Mouse (Mus musculus) myocyte (in vitro differentiated cells): ENCODE data around the gene Gm11733. TPM values are rescaled to one million over a fixed set of nuclear protein-coding genes. Genes with fewer than 3 reads are reported as not detected.

Experiments
- H3K27me3 ChIP-seq: one replicate; pipeline ENCODE4 v1.6.1; 2011; ENCODE audit not compliant: control insufficient read depth, insufficient read depth, insufficient read length
- H3K36me3 ChIP-seq: one replicate; pipeline ENCODE4 v1.6.1; 2011; ENCODE audit not compliant: control insufficient read depth, insufficient read depth
- H3K4me2 ChIP-seq: one replicate; pipeline ENCODE4 v1.6.1; 2011; ENCODE audit warnings: low read depth, control low read depth
- H3K4me3 ChIP-seq: one replicate; pipeline ENCODE4 v1.5.1; 2011; ENCODE audit warnings: mild to moderate bottlenecking, control low read depth, moderate library complexity
- H3K79me2 ChIP-seq: one replicate; pipeline ENCODE4 v1.6.1; 2011; ENCODE audit not compliant: control insufficient read depth, insufficient read depth
- H3ac ChIP-seq: one replicate; pipeline ENCODE4 v1.6.1; 2011; ENCODE audit not compliant: control insufficient read depth, insufficient read length
- CEBPB ChIP-seq: IDR thresholded peaks from 2 replicates; pipeline ENCODE4 v1.6.1; 2011; ENCODE audit warnings: mild to moderate bottlenecking, moderate library complexity; ENCODE audit not compliant: poor library complexity, insufficient read depth, severe bottlenecking
- E2F4 ChIP-seq: IDR thresholded peaks from one replicate; pipeline ENCODE4 v1.6.1; 2011; ENCODE audit warnings: mild to moderate bottlenecking, control low read depth, moderate library complexity; ENCODE audit not compliant: insufficient read depth
- MAX ChIP-seq: IDR thresholded peaks from one replicate; pipeline ENCODE4 v1.6.1; 2011; ENCODE audit warnings: low read depth, mild to moderate bottlenecking, control low read depth
- MYOD1 ChIP-seq, 3 experiments: IDR thresholded peaks; one replicate each; pipeline ENCODE4 v1.6.1; 2011; ENCODE audit warnings: control low read depth in 2 of 3, low read depth in 2 of 3, mild to moderate bottlenecking in 2 of 3, moderate library complexity in 1 of 3; ENCODE audit not compliant: insufficient read length in 2 of 3, control insufficient read depth in 1 of 3
- MYOG ChIP-seq, 3 experiments: IDR thresholded peaks; one replicate each; pipeline ENCODE4 v1.6.1; 2011; ENCODE audit warnings: control low read depth in 2 of 3, low read depth in 2 of 3, mild to moderate bottlenecking in 2 of 3; ENCODE audit not compliant: insufficient read length in 2 of 3, control insufficient read depth in 1 of 3, insufficient read depth in 1 of 3
- POLR2A ChIP-seq: IDR thresholded peaks from one replicate; pipeline ENCODE4 v1.6.1; 2011; ENCODE audit warnings: low read depth, mild to moderate bottlenecking, control low read depth, moderate library complexity; ENCODE audit not compliant: insufficient read length
- POLR2AphosphoS2 ChIP-seq: IDR thresholded peaks from one replicate; pipeline ENCODE4 v1.6.1; 2011; ENCODE audit warnings: low read depth, control low read depth; ENCODE audit not compliant: insufficient read length
- REST ChIP-seq: IDR thresholded peaks from one replicate; pipeline ENCODE4 v1.6.1; 2011; ENCODE audit warnings: mild to moderate bottlenecking, control low read depth, moderate library complexity; ENCODE audit not compliant: insufficient read depth, insufficient read length
- SRF ChIP-seq: IDR thresholded peaks from one replicate; pipeline ENCODE4 v1.6.1; 2011; ENCODE audit warnings: low read depth; ENCODE audit not compliant: control insufficient read depth, insufficient read length
- TCF12 ChIP-seq: IDR thresholded peaks from one replicate; pipeline ENCODE4 v1.6.1; 2011; ENCODE audit warnings: mild to moderate bottlenecking, control low read depth; ENCODE audit not compliant: poor library complexity, insufficient read depth, severe bottlenecking
- TCF3 ChIP-seq: IDR thresholded peaks from one replicate; pipeline ENCODE4 v1.6.1; 2011; ENCODE audit warnings: low read depth, control low read depth; ENCODE audit not compliant: insufficient read length
- USF1 ChIP-seq: IDR thresholded peaks from one replicate; pipeline ENCODE4 v1.6.1; 2011; ENCODE audit warnings: low read depth, mild to moderate bottlenecking, control low read depth, moderate library complexity
- polyA plus RNA-seq: library from polyadenylated mRNA; unstranded; fragments of >200 nt; fragmentation: generic; extraction: Trizol; gene quantifications from one replicate; pipeline ENCODE4 v1.2.1, GENCODE M21; 2012; ENCODE audit warnings: missing spikeins

Gene Gm11733
- polyA plus RNA-seq, 1 experiment = not detected

DNA sequence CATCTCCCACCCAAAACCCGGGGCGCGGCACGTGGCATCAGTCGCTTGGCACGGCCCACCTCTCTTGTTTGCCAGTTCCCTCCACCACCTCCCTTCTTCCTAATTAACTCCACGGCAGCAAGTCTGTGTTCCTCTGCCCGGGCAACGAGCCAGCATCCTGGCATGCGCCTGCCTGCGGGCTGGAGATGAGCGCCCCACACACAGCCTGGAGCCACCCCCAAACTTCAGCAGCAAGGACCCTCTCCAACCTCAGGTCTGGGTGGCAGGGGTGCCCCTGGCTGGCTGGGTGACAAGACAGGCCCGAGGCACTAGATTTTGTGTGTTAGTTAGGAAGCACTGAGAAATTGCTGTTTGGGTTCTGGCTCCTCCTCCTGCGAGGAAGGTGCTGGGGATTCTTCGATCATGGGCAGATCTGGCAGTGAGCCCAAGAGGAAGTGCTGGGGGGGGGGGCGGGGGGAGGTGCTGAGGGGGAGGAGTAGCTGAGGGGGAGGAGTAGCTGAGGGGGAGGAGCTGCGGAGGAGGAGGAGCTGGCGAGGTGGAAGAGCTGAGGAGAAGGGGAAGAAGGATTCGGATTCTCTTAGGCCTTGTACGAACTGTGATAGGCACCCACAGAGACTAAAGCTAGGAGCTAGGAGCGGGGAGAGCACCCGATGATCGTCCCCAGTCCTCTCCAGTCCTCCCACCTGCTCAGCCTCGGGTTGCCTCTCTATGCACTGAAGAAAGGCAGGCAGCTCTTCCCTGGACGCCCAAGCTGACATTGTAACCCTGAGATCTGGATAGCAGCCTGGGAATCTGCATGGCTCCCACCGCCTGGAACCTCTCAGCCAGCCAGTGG, 1.3 kb upstream of the Gm11733 start:
- TF ChIP-seq SRF (no peak), REST (no peak), TCF12 (no peak)
- H3K79me2 ChIP-seq = no peaks in the 10 kb centered on the region
- H3K4me3 ChIP-seq = no peak overlapping the region
- H3ac ChIP-seq = no peak overlapping the region
- peaks cover 21% of the 10 kb centered on the region for H3K27me3 ChIP-seq
- H3K4me2 ChIP-seq = peak overlapping the region; percentile 74
- no peaks in the 10 kb centered on the region for H3K36me3 ChIP-seq

DNA sequence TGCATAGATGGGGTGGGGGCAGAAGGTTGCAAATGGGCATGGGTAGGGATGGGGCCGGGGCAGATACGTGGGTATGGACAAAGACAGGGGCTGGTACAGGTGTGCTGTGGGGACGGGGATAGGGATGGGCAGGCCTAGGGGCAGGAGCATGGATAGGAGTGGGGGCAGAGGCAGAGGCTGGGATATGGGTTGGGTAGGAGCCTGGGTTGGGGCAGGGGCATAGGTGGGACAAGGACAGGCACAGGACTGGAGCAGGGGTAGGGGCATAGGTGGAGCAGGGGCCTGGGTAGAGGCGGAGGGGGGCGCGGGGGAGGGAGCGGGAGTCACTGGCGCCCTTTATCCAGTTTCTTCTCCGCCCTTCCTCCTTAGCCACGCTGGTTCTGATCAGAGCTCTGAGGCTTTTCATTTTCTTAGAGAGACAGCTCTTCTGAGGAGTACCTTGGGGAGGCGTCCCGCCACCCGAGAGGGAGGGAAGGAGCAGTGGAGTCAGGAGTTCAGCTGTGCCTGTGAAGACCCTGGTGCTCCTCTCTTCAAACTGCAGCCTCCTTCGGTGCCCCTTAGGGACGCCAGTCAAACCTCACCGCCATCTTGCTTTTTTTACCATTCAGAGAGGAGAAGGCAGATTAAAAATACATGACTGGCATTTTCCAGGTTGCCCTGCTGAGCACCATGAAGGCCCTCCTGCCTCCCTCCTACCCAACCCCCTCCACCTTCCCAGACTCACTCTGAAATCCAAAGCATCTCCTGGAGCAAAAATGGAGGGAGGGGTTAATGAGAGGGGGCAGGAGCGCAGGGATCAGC, 7.4 kb downstream of the Gm11733 start:
- H3K4me3 ChIP-seq = no peak overlapping the region
- H3K36me3 ChIP-seq = no peaks in the 10 kb centered on the region
- H3ac ChIP-seq = no peak overlapping the region
- TF ChIP-seq POLR2AphosphoS2 = no peak
- TF ChIP-seq TCF12 = no peak
- no peak for TF ChIP-seq MYOD1 (IDR thresholded peaks at IDR 0.05; ENCODE audit: control insufficient read depth in 1 of 3, insufficient read length in 2 of 3, low read depth in 2 of 3)
- TF ChIP-seq TCF3 = no peak
- no peak for TF ChIP-seq CEBPB
- no peak for TF ChIP-seq REST
- TF ChIP-seq SRF = no peak
- TF ChIP-seq MYOG (IDR thresholded peaks at IDR 0.05; ENCODE audit: control insufficient read depth in 1 of 3, insufficient read depth in 1 of 3, insufficient read length in 2 of 3, low read depth in 2 of 3) = no peak
- TF ChIP-seq E2F4 = no peak
- no peak for TF ChIP-seq POLR2A
- no peak for TF ChIP-seq MAX
- no peak for TF ChIP-seq USF1
- H3K79me2 ChIP-seq = no peaks in the 10 kb centered on the region
- H3K4me2 ChIP-seq = no peak overlapping the region
- peaks cover 32% of the 10 kb centered on the region for H3K27me3 ChIP-seq

GRCm38 (mm10) chr11:117492209-117492505, 8.0 kb downstream of the Gm11733 start:
- peaks cover 27% of the 10 kb centered on the region for H3K27me3 ChIP-seq
- H3K4me3 ChIP-seq = no peak overlapping the region
- H3K79me2 ChIP-seq = no peaks in the 10 kb centered on the region
- no peak overlapping the region for H3K4me2 ChIP-seq
- TF ChIP-seq USF1 (no peak), TCF3 (no peak), SRF (no peak), MYOD1 (IDR thresholded peaks at IDR 0.05; ENCODE audit: control insufficient read depth in 1 of 3, insufficient read length in 2 of 3, low read depth in 2 of 3) (no peak), E2F4 (no peak), MAX (no peak), MYOG (IDR thresholded peaks at IDR 0.05; ENCODE audit: control insufficient read depth in 1 of 3, insufficient read depth in 1 of 3, insufficient read length in 2 of 3, low read depth in 2 of 3) (no peak), TCF12 (no peak), POLR2AphosphoS2 (no peak), REST (no peak)
- no peaks in the 10 kb centered on the region for H3K36me3 ChIP-seq
- H3ac ChIP-seq = no peak overlapping the region

- H3K79me2 ChIP-seq = no peaks in the 10 kb centered on the region
- no peaks in the 10 kb centered on the region for H3K36me3 ChIP-seq
- H3ac ChIP-seq = no peak overlapping the region
- peaks cover 20% of the 10 kb centered on the region for H3K27me3 ChIP-seq
- H3K4me2 ChIP-seq = no peak overlapping the region
- H3K4me3 ChIP-seq = no peak overlapping the region
- no peak for TF ChIP-seq USF1
These were observed 12.6 kb downstream of the Gm11733 start for GRCm38 (mm10) chr11:117496812-117497211.

DNA sequence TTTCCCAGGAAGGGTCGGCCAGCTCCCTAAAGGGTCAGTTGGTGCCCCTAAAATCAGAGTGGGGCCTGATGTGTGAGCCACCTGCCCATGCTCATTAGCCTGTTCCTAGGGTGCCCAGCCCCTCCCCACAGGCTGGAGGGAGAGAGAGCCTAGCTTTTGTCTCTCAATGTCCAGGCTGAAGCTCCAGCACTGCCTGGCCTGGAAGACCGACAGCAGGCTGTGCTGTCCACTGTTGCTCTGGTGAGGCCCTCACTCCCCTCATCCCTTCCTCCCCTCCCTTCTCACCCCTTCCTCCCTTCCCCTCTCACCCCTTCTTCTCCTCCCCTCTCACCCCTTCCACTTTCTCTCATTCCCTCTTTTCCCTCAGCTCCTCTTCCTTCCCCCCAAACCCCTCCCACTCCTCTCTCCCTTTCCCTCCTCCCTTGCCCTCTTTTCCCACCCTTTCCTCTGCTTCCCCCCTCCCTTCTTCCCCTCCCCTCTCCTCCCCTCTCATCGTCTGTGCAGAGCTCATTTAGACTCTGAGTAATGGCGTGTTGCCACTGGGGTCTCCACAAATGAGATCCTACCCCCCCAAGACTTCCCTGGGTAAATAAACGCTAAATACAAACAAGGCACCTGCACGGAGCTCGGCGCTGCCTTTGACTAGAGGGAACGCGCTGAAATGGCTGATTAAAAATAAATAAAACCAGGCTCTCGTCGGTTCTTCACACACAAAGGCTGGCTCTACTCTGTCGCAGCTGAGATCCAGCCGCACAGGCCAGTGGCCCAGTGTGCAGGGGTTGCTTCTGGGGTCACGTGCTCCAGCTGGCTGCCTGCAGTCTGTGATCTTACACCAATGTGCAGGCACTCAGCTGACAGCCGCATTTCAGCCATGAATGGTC, 13.3 kb downstream of the Gm11733 start:
- Histone ChIP-seq H3K27me3 (peaks cover 20% of the 10 kb centered on the region), H3K79me2 (no peaks in the 10 kb centered on the region), H3K4me3 (no peak overlapping the region), H3K36me3 (no peaks in the 10 kb centered on the region), H3K4me2 (peak overlapping the region; percentile 47), H3ac (no peak overlapping the region)
- TF ChIP-seq POLR2A = no peak
- TF ChIP-seq CEBPB = no peak
- TF ChIP-seq REST = no peak
- TF ChIP-seq USF1 = peak; percentile 73
- TF ChIP-seq MYOG (IDR thresholded peaks at IDR 0.05; ENCODE audit: control insufficient read depth in 1 of 3, insufficient read depth in 1 of 3, insufficient read length in 2 of 3, low read depth in 2 of 3) = peak in 1 of 3 experiments; percentile 29
